Mouse (Mus musculus): ENCODE measurements around the gene Dennd2c.

DNA sequence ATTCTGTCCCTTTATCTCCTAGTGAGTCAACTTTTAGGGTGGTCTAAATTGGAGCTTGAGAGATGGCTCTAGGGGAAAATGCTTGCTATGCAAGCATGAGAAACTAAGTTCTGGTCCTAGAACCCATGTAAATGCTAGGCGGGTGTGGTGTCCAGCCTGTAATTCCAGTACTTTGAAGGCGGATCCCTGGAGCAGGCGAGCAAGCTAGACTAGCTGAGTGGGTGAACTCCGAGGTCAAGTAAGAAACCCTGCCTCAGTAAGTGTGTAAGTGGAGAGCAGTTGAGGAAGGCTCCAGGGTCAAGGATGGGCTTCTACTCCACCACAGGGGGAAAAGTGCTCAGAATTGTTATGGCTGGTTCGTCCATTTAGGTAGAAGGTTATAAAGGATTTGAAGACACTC is 25.3 kb downstream of the Dennd2c start:
- no peak for TF ChIP-seq CTCF (IDR thresholded peaks at IDR 0.05; ENCODE audit: borderline replicate concordance, insufficient read depth, low read depth, low read length)
- TF ChIP-seq POLR2A (IDR thresholded peaks at IDR 0.05; ENCODE audit: borderline replicate concordance, insufficient read depth, low read length): no peak

Data from cerebellum, adult 2 months (tissue).